Mouse (Mus musculus) naive thymus-derived CD4-positive, alpha-beta T cell, adult 2 months (primary cell): ENCODE results near the gene Ccdc157.

Experiments
- DNase-seq: peaks from one replicate; pipeline ENCODE4 v3.0.0-alpha.2; 2011; ENCODE audit warnings: low read depth

The Ccdc157 gene

GRCm38 (mm10) chr11:4183511-4183910 is 23.4 kb upstream of the Ccdc157 start:
- no peak for DNase-seq

GRCm38 (mm10) chr11:4182061-4182460 is 22.0 kb upstream of the Ccdc157 start:
- no peak for DNase-seq

- no peak for DNase-seq
Observed at GRCm38 (mm10) chr11:4177716-4178115, 17.6 kb upstream of the Ccdc157 start.

GRCm38 (mm10) chr11:4174586-4174985 is 14.5 kb upstream of the Ccdc157 start:
- no peak for DNase-seq

GRCm38 (mm10) chr11:4166467-4167090 is 6.5 kb upstream of the Ccdc157 start:
- no peak for DNase-seq

- DNase-seq = no peak
Observed at GRCm38 (mm10) chr11:4164701-4165100, 4.6 kb upstream of the Ccdc157 start.

GRCm38 (mm10) chr11:4160758-4161480 is 826 bp upstream of the Ccdc157 start:
- DNase-seq = no peak

- DNase-seq = no peak
Observed at GRCm38 (mm10) chr11:4158676-4159075, 1.4 kb downstream of the Ccdc157 start.

- no peak for DNase-seq
Observed at GRCm38 (mm10) chr11:4155641-4156040, 4.5 kb downstream of the Ccdc157 start.

- no peak for DNase-seq
Observed at GRCm38 (mm10) chr11:4153694-4154093, 6.4 kb downstream of the Ccdc157 start.

- no peak for DNase-seq
Observed at GRCm38 (mm10) chr11:4149886-4150285, 10.2 kb downstream of the Ccdc157 start.

GRCm38 (mm10) chr11:4148536-4149156 is 11.4 kb downstream of the Ccdc157 start:
- DNase-seq = no peak

GRCm38 (mm10) chr11:4148120-4148519 is 12.0 kb downstream of the Ccdc157 start:
- no peak for DNase-seq

- DNase-seq = no peak
Observed at GRCm38 (mm10) chr11:4147098-4147497, 13.0 kb downstream of the Ccdc157 start.

GRCm38 (mm10) chr11:4146381-4146780 is 13.7 kb downstream of the Ccdc157 start:
- DNase-seq = no peak

GRCm38 (mm10) chr11:4143281-4144062 is 16.6 kb downstream of the Ccdc157 start:
- DNase-seq = no peak

GRCm38 (mm10) chr11:4142352-4142751 is 17.7 kb downstream of the Ccdc157 start:
- DNase-seq = no peak

- no peak for DNase-seq
Observed at GRCm38 (mm10) chr11:4141505-4141904, 18.6 kb downstream of the Ccdc157 start.

GRCm38 (mm10) chr11:4138964-4139363 is 21.1 kb downstream of the Ccdc157 start:
- no peak for DNase-seq

GRCm38 (mm10) chr11:4134986-4135935 is 24.8 kb downstream of the Ccdc157 start, which contains the start of gene Rnf215:
Gene Rnf215, plus strand, starts transcription at chr11:4135202.
- DNase-seq = peak; percentile 95

GRCm38 (mm10) chr11:4134400-4134799 is 25.7 kb downstream of the Ccdc157 start:
- no peak for DNase-seq
